Mouse (Mus musculus): ENCODE data around the gene Ccdc88b. TPM values are rescaled to one million over a fixed set of nuclear protein-coding genes. Genes with fewer than 3 reads are reported as not detected.

Ccdc88b gene
- polyA plus RNA-seq, 1 experiment from 2014 or later = 0.16 TPM

DNA sequence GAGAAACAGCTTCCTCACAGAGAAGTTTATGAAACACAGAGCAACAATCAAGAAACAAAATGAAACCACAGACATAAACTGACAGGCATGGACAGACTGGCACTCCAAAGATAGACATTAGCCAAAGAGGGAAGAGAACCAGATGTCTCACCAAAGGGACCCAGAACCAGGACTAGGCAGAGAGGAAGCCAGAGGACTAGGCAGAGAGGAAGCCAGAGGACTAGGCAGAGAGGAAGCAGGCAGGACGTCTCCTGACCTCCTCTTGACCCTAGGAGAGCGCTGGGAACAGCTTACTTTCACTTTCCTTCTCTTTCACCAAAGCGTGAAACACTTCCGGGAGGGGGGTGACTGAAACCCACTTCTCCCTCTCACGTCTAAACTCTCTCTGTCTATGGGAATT, 11.3 kb upstream of the Ccdc88b start:
- 2% methylated on average over 5 of the region's 5 CpGs for WGBS
- H3K27me3 ChIP-seq (ENCODE audit: control insufficient read depth, insufficient read depth, low read length) = no peaks in the 10 kb centered on the region
- no peaks in the 10 kb centered on the region for H3K36me3 ChIP-seq (ENCODE audit: control insufficient read depth, insufficient read depth, low read length)
- no peaks in the 10 kb centered on the region for H3K9me3 ChIP-seq (ENCODE audit: control insufficient read depth, low read length)
- peak overlapping the region; percentile 34; the same call in 1 of the 2 replicates for H3K9ac ChIP-seq (ENCODE audit: low read length)
- ATAC-seq (ENCODE audit: insufficient number of reproducible peaks, low FRiP score, low TSS enrichment, low read depth) (no peak), DNase-seq (ENCODE audit: low spot score) (no peak)
- H3K4me1 ChIP-seq (ENCODE audit: control insufficient read depth, insufficient read depth, low read length) = 0 out of 2 replicates have a peak, but pooled peaks cover 3% of the 10 kb centered on the region
- peak overlapping the region; percentile 15; the same call in 1 of the 2 replicates for H3K4me2 ChIP-seq (ENCODE audit: low read depth, severe bottlenecking)
- H3K4me3 ChIP-seq (ENCODE audit: low read depth, low read length) = no peak overlapping the region
- no peak overlapping the region for H3K27ac ChIP-seq (replicated peaks; ENCODE audit: low read depth, low read length)

DNA sequence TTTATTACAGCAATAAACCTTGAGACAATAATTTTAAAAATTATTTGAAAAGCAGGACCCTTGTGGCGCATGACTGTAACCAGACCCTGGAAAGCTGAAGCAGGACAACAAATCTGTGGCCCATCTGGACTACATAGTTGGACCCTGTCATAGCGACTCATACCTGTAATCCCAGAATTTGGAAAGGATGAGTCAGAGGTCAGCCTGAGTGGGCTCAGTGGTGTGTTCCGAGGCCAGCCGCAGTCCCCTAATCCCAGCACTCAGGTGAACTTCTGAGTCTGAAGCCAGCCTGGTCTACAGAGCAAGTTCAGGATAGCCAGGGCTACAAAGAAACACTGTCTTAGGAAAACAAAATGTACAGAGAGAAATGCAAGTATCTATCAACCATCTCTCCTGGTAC, 3.4 kb upstream of the Ccdc88b start:
- Histone ChIP-seq H3K4me2 (ENCODE audit: low read depth, severe bottlenecking) (no peak overlapping the region), H3K27ac (replicated peaks; ENCODE audit: low read depth, low read length) (no peak overlapping the region), H3K9ac (ENCODE audit: low read length) (no peak overlapping the region), H3K36me3 (ENCODE audit: control insufficient read depth, insufficient read depth, low read length) (no peaks in the 10 kb centered on the region), H3K27me3 (ENCODE audit: control insufficient read depth, insufficient read depth, low read length) (0 out of 2 replicates have a peak, but pooled peaks cover 2% of the 10 kb centered on the region), H3K9me3 (ENCODE audit: control insufficient read depth, low read length) (no peaks in the 10 kb centered on the region), H3K4me1 (ENCODE audit: control insufficient read depth, insufficient read depth, low read length) (no peaks in the 10 kb centered on the region), H3K4me3 (ENCODE audit: low read depth, low read length) (no peak overlapping the region)
- ATAC-seq (ENCODE audit: insufficient number of reproducible peaks, low FRiP score, low TSS enrichment, low read depth) = no peak
- no peak for DNase-seq (ENCODE audit: low spot score)
- 87% methylated on average over 4 of the region's 4 CpGs for WGBS

DNA sequence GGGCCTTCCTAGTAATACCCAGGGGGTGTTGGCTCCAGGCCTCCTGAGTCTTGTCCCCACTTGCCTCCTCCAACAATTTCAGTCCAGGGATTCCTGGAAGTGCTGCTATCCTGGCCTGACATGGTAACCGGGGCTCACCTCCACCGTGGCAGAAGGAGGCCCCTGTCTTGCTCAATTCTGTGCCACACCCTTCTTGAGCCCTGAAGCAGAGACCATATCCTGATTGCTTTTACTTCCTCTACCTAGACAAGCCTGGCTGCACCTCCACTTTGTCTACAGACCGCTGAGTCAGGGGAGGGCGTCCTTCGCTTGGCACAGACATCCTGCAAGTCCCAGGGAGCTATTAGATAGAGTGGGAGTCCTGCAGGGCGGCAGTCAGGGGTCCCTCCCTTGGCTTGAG, 2.7 kb upstream of the Ccdc88b start:
- Histone ChIP-seq H3K4me1 (ENCODE audit: control insufficient read depth, insufficient read depth, low read length) (peaks cover under 1% of the 10 kb centered on the region; the same call in 1 of the 2 replicates), H3K9me3 (ENCODE audit: control insufficient read depth, low read length) (no peaks in the 10 kb centered on the region), H3K27me3 (ENCODE audit: control insufficient read depth, insufficient read depth, low read length) (peaks cover 7% of the 10 kb centered on the region; the same call in 1 of the 2 replicates), H3K27ac (replicated peaks; ENCODE audit: low read depth, low read length) (no peak overlapping the region), H3K9ac (ENCODE audit: low read length) (no peak overlapping the region), H3K4me3 (ENCODE audit: low read depth, low read length) (no peak overlapping the region), H3K4me2 (ENCODE audit: low read depth, severe bottlenecking) (no peak overlapping the region), H3K36me3 (ENCODE audit: control insufficient read depth, insufficient read depth, low read length) (no peaks in the 10 kb centered on the region)
- ATAC-seq (ENCODE audit: insufficient number of reproducible peaks, low FRiP score, low TSS enrichment, low read depth) (no peak), DNase-seq (ENCODE audit: low spot score) (no peak)
- 91% methylated on average over 6 of the region's 6 CpGs for WGBS

DNA sequence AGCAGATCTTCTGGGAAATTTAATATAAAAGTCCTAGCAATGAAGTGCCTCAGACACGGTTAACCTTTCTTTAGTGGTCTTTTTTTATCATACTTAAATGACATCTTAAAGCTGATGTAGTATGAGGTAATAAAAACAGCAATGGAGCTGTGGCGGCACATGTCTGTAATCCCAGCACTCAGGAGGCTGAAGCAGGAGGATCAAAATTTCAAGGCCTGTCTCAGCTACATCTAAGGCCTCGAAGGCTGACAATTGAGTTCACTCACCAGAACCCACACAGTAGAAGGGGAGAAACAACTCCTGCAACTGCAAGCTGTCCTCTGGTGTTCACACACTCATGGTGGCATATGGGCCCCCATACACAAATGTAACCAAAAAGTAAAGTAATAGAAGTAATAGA, 2.0 kb upstream of the Ccdc88b start:
- ATAC-seq (ENCODE audit: insufficient number of reproducible peaks, low FRiP score, low TSS enrichment, low read depth) (no peak), DNase-seq (ENCODE audit: low spot score) (no peak)
- Histone ChIP-seq H3K9ac (ENCODE audit: low read length) (no peak overlapping the region), H3K4me2 (ENCODE audit: low read depth, severe bottlenecking) (no peak overlapping the region), H3K4me3 (ENCODE audit: low read depth, low read length) (no peak overlapping the region), H3K27me3 (ENCODE audit: control insufficient read depth, insufficient read depth, low read length) (peaks cover 11% of the 10 kb centered on the region), H3K36me3 (ENCODE audit: control insufficient read depth, insufficient read depth, low read length) (no peaks in the 10 kb centered on the region), H3K27ac (replicated peaks; ENCODE audit: low read depth, low read length) (no peak overlapping the region), H3K9me3 (ENCODE audit: control insufficient read depth, low read length) (no peaks in the 10 kb centered on the region), H3K4me1 (ENCODE audit: control insufficient read depth, insufficient read depth, low read length) (peaks cover 3% of the 10 kb centered on the region; the same call in 1 of the 2 replicates)
- WGBS = 94% methylated on average over 3 of the region's 3 CpGs

DNA sequence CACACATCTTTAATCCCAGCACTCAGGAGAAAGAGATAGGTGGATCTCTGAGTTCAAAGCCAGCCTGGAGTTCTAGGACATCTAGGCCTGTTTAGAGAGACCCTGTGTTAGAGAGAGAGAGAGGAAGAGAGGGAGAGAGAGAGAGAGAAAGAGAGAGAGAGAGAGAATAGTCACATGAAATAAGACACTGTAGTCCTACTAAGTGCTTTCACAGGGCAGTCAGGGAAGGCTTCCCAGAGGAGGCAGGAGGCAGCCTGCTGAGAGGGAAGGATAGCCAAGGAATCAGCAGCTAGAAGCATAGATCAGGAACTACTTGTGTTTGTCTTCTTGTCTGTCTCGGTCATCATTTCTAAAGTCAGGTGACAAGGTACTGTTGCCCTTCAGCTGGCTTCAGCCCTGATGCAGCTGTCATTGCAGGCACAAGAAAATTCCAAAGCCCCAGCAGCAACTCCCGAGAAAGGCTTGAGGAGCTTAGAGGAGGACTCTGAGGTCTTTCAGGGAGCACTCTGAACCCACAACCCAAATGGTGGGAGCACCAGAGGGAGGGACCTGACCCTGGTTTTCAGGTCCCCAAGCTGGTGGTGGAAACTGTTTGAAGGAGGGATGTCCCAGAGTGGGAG, 1.1 kb upstream of the Ccdc88b start:
- WGBS = 79% methylated on average over 2 of the region's 2 CpGs
- Histone ChIP-seq H3K4me3 (ENCODE audit: low read depth, low read length) (no peak overlapping the region), H3K36me3 (ENCODE audit: control insufficient read depth, insufficient read depth, low read length) (no peaks in the 10 kb centered on the region), H3K9ac (ENCODE audit: low read length) (no peak overlapping the region), H3K4me1 (ENCODE audit: control insufficient read depth, insufficient read depth, low read length) (peaks cover 3% of the 10 kb centered on the region; the same call in 1 of the 2 replicates), H3K4me2 (ENCODE audit: low read depth, severe bottlenecking) (no peak overlapping the region), H3K27me3 (ENCODE audit: control insufficient read depth, insufficient read depth, low read length) (peaks cover 17% of the 10 kb centered on the region), H3K9me3 (ENCODE audit: control insufficient read depth, low read length) (no peaks in the 10 kb centered on the region), H3K27ac (replicated peaks; ENCODE audit: low read depth, low read length) (no peak overlapping the region)
- DNase-seq (ENCODE audit: low spot score) = no peak
- no peak for ATAC-seq (ENCODE audit: insufficient number of reproducible peaks, low FRiP score, low TSS enrichment, low read depth)

DNA sequence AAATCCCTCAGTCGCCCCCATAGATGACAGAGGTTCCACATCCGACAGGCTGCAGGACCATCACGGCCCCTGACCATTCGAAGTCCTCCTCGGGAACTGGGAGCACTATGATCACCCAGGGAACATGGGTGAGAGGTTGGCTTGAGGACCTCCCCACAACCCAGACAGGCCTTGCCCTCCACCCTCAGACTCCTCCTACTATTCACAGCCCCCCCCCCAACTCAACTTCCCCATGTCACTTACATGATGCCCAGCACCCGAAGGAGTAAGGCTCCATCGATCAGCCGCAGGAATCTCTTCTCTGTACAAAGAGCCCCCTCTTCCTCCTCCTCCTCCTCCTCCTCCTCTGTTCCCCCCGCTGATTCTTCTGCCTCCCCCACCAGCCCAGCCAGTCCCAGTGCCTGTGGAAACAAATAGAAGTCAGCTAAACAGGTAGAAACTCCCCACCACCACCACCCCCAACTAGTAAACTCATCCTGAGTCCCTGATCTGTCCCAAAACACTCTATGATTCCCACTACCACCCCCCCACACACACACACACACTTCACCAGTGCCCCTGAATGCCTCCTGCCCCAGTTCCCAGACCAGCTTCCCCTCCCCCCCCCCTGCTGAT, 513 bp downstream of the Ccdc88b start:
- H3K27ac ChIP-seq (replicated peaks; ENCODE audit: low read depth, low read length) = no peak overlapping the region

DNA sequence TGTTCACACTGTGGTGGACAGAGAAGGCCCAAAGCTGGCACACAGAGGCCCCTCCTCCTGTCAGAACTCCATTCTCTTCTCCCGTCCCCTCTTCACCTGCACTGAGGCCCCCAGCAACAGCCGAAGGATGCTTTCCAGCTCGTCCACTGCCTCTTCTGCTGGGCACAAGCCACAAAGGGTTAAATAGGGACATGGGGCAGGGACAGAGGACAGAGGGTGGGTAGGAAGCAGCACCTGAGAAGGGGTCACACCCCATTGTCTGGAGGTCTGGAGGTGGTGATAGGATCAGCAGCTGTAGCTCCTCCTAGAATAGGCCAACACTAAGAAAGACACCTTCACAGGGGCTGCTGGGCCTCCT, 1.0 kb downstream of the Ccdc88b start:
- 67% methylated on average over 3 of the region's 3 CpGs for WGBS
- no peak overlapping the region for H3K9ac ChIP-seq (ENCODE audit: low read length)
- H3K27ac ChIP-seq (replicated peaks; ENCODE audit: low read depth, low read length) = no peak overlapping the region
- H3K36me3 ChIP-seq (ENCODE audit: control insufficient read depth, insufficient read depth, low read length) = no peaks in the 10 kb centered on the region
- H3K4me3 ChIP-seq (ENCODE audit: low read depth, low read length) = no peak overlapping the region
- ATAC-seq (ENCODE audit: insufficient number of reproducible peaks, low FRiP score, low TSS enrichment, low read depth) (no peak), DNase-seq (ENCODE audit: low spot score) (no peak)
- peaks cover 3% of the 10 kb centered on the region; the same call in 1 of the 2 replicates for H3K4me1 ChIP-seq (ENCODE audit: control insufficient read depth, insufficient read depth, low read length)
- no peaks in the 10 kb centered on the region for H3K9me3 ChIP-seq (ENCODE audit: control insufficient read depth, low read length)
- H3K4me2 ChIP-seq (ENCODE audit: low read depth, severe bottlenecking) = no peak overlapping the region
- peaks cover 17% of the 10 kb centered on the region for H3K27me3 ChIP-seq (ENCODE audit: control insufficient read depth, insufficient read depth, low read length)

More for the DNA sequence above, 513 bp downstream of the Ccdc88b start:
- peaks cover 3% of the 10 kb centered on the region; the same call in 1 of the 2 replicates for H3K4me1 ChIP-seq (ENCODE audit: control insufficient read depth, insufficient read depth, low read length)
- WGBS = 79% methylated on average over 9 of the region's 9 CpGs
- peaks cover 17% of the 10 kb centered on the region for H3K27me3 ChIP-seq (ENCODE audit: control insufficient read depth, insufficient read depth, low read length)
- no peaks in the 10 kb centered on the region for H3K9me3 ChIP-seq (ENCODE audit: control insufficient read depth, low read length)
- H3K4me2 ChIP-seq (ENCODE audit: low read depth, severe bottlenecking) = no peak overlapping the region
- H3K36me3 ChIP-seq (ENCODE audit: control insufficient read depth, insufficient read depth, low read length) = no peaks in the 10 kb centered on the region
- no peak overlapping the region for H3K9ac ChIP-seq (ENCODE audit: low read length)
- H3K4me3 ChIP-seq (ENCODE audit: low read depth, low read length) = no peak overlapping the region
- ATAC-seq (ENCODE audit: insufficient number of reproducible peaks, low FRiP score, low TSS enrichment, low read depth) (no peak), DNase-seq (ENCODE audit: low spot score) (no peak)

DNA sequence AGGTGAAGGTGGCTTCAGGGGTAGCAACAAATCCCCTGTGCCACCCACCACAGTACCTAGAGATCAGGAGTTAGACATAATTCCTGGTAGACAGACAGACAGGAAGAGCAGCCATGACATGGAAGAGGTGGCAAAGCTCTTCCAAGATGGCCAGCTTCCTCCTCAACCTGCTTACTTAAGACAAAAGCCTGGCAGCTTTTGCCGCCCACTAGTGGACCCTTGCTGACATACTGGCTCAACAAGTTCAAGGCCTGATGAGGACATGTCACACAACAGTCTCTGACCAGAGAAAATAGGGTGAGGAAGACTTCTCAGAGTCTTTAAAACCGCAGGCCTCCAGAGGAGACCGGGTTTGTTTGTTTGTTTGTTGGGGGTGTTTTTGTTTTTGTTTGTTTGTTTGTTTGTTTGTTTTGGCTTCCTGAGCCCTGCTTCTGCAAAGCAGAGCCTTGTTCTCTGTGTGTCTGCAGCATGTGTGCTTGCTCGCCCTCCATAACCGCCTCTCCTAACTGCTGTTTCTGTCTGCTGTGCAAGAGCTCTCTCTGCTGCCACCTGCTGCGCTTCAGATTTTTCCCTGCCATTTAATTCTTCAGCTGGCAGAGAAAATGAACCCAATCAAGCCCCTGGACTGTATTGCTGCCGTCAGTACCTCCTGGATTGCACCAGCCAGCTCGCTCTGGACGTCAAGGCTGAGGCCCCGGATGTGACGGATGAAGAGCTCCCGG, 1.6 kb downstream of the Ccdc88b start:
- H3K9ac ChIP-seq (ENCODE audit: low read length) = no peak overlapping the region
- H3K9me3 ChIP-seq (ENCODE audit: control insufficient read depth, low read length) = no peaks in the 10 kb centered on the region
- ATAC-seq (ENCODE audit: insufficient number of reproducible peaks, low FRiP score, low TSS enrichment, low read depth) (no peak), DNase-seq (ENCODE audit: low spot score) (peak; percentile 52)
- WGBS = 52% methylated on average over 12 of the region's 12 CpGs
- peaks cover 3% of the 10 kb centered on the region; the same call in 1 of the 2 replicates for H3K4me1 ChIP-seq (ENCODE audit: control insufficient read depth, insufficient read depth, low read length)
- no peak overlapping the region for H3K4me3 ChIP-seq (ENCODE audit: low read depth, low read length)
- no peaks in the 10 kb centered on the region for H3K36me3 ChIP-seq (ENCODE audit: control insufficient read depth, insufficient read depth, low read length)
- H3K27ac ChIP-seq (replicated peaks; ENCODE audit: low read depth, low read length) = no peak overlapping the region
- H3K27me3 ChIP-seq (ENCODE audit: control insufficient read depth, insufficient read depth, low read length) = peaks cover 17% of the 10 kb centered on the region
- H3K4me2 ChIP-seq (ENCODE audit: low read depth, severe bottlenecking) = no peak overlapping the region

All from limb, embryonic 11.5 days (tissue).